Mouse (Mus musculus): ENCODE measurements around the gene Olfr291.
A peak's percentile ranks its signal among the peaks of the same experiment; 100 is the strongest.

Gene Olfr291

GRCm38 (mm10) chr7:84853253-84853652 lies at the start of gene Olfr291:
Gene Olfr291, plus strand, starts transcription at chr7:84853553.
- no peak for DNase-seq (ENCODE audit: low read depth, low spot score)

DNA sequence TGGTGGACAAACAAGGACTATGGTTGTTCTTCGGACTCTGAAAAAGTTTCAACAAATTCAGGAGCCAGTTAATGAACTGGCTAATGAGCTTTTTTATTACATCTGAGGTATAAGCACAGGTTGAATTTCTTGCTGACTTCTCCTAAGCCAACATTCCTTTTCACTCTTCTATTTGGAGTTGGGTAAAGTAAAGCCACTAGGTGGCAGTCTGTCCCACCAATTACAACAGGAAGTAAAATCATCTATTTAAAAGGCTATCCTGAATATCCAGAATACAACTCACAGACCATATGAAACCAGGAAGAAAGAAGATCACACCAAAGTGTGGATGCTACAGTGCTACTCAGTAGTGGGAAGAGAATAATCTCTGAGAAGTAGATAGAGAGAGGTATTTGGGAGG lies 48.1 kb upstream of the Olfr291 start:
- DNase-seq (ENCODE audit: low read depth, low spot score): peak; percentile 41

DNA sequence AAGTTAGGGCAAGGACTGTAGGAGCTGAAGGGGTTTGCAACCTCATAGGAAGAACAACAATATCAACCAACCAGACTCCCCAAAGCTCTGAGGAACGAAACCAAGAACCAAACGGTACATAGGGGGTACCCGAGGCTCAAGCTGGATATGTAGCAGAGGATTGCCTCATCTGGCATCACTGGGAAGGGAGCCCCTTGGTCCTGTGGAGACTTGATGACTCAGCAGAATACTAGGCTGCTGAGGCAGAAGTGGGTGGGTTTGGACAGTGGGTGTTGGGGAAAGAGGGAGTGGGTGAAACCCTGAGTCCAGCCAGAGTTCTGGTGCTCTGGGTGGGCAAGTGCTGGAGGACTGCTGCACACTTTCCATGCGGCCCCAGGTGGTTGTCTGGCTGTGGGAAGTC lies 47.2 kb upstream of the Olfr291 start:
- DNase-seq (ENCODE audit: low read depth, low spot score): no peak

- DNase-seq (ENCODE audit: low read depth, low spot score): peak; percentile 35
Observed at GRCm38 (mm10) chr7:84884530-84884929, 31.2 kb downstream of the Olfr291 start.

All from brain, adult 2 months (tissue).